Mouse (Mus musculus) cerebellum, adult 2 months (tissue): Measurements from ENCODE around the gene Smim7. TPM values are rescaled to one million over a fixed set of nuclear protein-coding genes. Genes with fewer than 3 reads are reported as not detected.

Experiments
- DNase-seq, 2 experiments: peaks; one replicate each; pipeline ENCODE4 v3.0.0; 2021
- H3K27ac ChIP-seq: fragments of 200-500 bp; 2 replicates; pipeline ENCODE4 v1.5.1; 2012; ENCODE audit warnings: low read length, control low read depth, inconsistent platforms; ENCODE audit not compliant: insufficient read depth
- H3K27me3 ChIP-seq: fragments of 200-500 bp; 2 replicates; pipeline ENCODE4 v1.6.1; 2012; ENCODE audit warnings: inconsistent platforms, mild to moderate bottlenecking, low read length, moderate library complexity; ENCODE audit not compliant: control insufficient read depth, insufficient read depth
- H3K4me1 ChIP-seq: fragments of 200-500 bp; 2 replicates; pipeline ENCODE4 v1.6.1; 2011; ENCODE audit warnings: low read length; ENCODE audit not compliant: control insufficient read depth, insufficient read depth
- H3K4me3 ChIP-seq: fragments of 200-500 bp; replicated peaks from 2 replicates; pipeline ENCODE3; 2011; ENCODE audit warnings: mild to moderate bottlenecking, low read depth, low read length, control low read depth; ENCODE audit not compliant: insufficient read depth
- CTCF ChIP-seq: fragments of 200-500 bp; IDR thresholded peaks from 2 replicates; pipeline ENCODE4 v1.5.1; 2011; ENCODE audit warnings: low read depth, mild to moderate bottlenecking, control low read depth, low read length, moderate library complexity, borderline replicate concordance; ENCODE audit not compliant: insufficient read depth
- POLR2A ChIP-seq: fragments of 200-500 bp; IDR thresholded peaks from 2 replicates; pipeline ENCODE4 v1.6.1; 2011; ENCODE audit warnings: low read length, control low read depth, borderline replicate concordance; ENCODE audit not compliant: insufficient read depth
- WGBS: fragments of 180-500 bp; shearing (Covaris S2); methylation state at CpG from one replicate; pipeline ENCODE4 v1.1.7; 2018; 5-methylcytosine and 5-hydroxymethylcytosine counted together
- polyA plus RNA-seq: library from polyadenylated mRNA; depleted of rRNA; stranded (reverse); fragments of >200 nt; gene quantifications from 2 replicates; pipeline ENCODE4 v1.2.3, GENCODE M21; 2012; rRNA removed

The Smim7 gene
- polyA plus RNA-seq, 1 experiment: 72.3 TPM

DNA sequence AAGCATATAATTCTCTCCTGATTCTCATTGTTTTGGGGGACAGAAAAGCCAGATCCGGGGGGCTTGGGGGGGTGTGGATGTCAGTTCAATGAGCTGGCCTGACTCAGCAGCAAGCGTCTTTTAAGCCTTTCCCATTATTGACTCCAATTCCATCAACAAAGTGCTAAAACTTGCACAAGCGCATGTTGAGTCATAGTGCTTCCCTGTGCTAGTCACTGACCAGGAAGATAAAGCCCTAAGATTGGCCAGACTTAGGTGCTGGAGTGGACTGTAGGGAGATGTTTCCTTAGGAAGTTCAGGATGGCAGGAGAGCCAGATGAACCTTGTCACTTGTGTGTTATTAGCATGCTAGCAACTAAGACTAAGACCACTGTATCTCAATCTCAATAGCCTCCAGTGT is 36.0 kb downstream of the Smim7 start:
- no peaks in the 10 kb centered on the region for H3K27me3 ChIP-seq
- H3K4me1 ChIP-seq: peaks cover 20% of the 10 kb centered on the region; the same call in 1 of the 2 replicates
- DNase-seq: no peak
- no peak for TF ChIP-seq CTCF
- no peak for TF ChIP-seq POLR2A
- H3K4me3 ChIP-seq: no peak overlapping the region
- H3K27ac ChIP-seq: no peak overlapping the region
- WGBS: 97% methylated on average over 3 of the region's 3 CpGs

DNA sequence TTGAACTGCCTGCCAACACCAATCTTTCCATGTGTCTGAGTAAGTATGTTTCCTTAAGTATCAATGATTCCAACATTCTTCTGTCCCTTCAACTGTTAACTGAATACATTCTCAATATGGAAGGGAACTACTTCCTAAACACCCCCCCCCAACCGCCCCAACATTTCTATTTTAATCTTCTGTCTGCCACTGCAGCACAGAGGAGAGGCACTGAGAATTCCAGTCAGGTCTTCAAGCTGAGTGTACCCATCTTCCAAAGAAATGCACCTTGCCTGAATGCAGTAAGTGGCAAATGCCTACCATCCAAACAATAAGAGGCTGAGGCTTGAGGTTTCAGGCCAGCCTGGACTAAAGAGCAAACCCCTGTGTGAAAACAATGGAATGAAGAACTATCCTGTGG is 38.8 kb downstream of the Smim7 start:
- no peak overlapping the region for H3K27ac ChIP-seq
- DNase-seq: no peak
- TF ChIP-seq CTCF (no peak), POLR2A (no peak)
- no peak overlapping the region for H3K4me3 ChIP-seq
- WGBS: 100% methylated on average over 1 of the region's 1 CpGs
- H3K4me1 ChIP-seq: peaks cover 16% of the 10 kb centered on the region
- no peaks in the 10 kb centered on the region for H3K27me3 ChIP-seq

DNA sequence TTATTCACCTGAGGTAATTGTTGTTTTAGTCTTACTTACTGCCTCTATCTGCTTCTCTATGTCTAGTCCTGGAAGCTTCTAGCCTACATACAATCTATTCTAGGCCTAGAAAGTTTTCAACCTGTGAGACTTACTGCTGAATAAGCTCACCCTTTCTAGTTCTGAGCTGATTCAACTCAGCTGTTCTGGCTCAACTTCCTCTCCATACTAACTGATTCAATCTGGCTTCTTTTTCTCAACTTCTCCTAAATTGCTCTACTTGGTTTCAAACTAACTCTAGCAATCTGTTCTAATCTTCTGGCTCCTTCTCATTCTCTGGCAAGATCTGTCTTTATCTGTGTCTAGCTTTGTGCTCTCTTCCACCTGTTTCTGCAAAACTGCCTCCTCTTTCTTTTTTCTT is 49.0 kb downstream of the Smim7 start:
- TF ChIP-seq POLR2A (no peak), CTCF (no peak)
- Histone ChIP-seq H3K27me3 (no peaks in the 10 kb centered on the region), H3K4me3 (no peak overlapping the region), H3K4me1 (no peaks in the 10 kb centered on the region; the same call in 1 of the 2 replicates), H3K27ac (no peak overlapping the region)
- DNase-seq: no peak

DNA sequence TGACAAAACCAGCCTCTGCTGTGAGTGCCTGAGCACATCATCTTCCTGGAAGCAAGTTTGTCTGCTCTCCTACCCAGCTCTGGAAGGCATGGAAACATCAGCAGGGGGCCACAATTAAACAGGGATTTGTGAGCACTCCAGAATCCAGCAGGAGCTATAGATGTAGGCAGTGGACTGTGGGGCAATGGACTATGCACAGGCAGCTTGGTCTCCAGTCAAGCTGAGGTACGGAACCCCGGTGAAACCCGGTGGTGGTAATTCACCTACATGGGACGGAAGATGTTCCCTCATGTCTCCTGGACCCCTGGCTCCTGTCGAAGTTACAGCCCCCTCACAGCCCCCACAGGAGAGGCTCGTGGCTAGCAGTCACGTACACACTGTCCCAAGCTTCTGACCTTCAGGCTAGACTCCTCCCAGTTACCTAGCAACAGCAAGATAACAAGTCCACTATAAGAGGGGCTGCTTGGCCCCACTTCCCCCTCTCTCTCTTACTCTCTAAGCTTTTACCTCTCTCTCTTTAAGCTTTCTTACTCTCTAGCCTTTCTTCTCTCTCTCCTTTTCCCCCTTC is 53.4 kb downstream of the Smim7 start:
- H3K27me3 ChIP-seq: no peaks in the 10 kb centered on the region
- TF ChIP-seq POLR2A (no peak), CTCF (no peak)
- H3K4me3 ChIP-seq: no peak overlapping the region
- no peak for DNase-seq
- H3K27ac ChIP-seq: no peak overlapping the region
- WGBS: 79% methylated on average over 7 of the region's 7 CpGs
- H3K4me1 ChIP-seq: peaks cover 10% of the 10 kb centered on the region

Other genes with a start within 250 kb of the Smim7 start
- gene Eps15l1, start 149.6 kb downstream of the Smim7 start, polyA plus RNA-seq: 74.4 and 77.9 TPM in 2 replicates
- gene Calr3, start 127.2 kb downstream of the Smim7 start, polyA plus RNA-seq: 3.0 and 4.4 TPM in 2 replicates
- gene 1700030K09Rik, start 127.2 kb downstream of the Smim7 start, polyA plus RNA-seq: 8.5 and 10.4 TPM in 2 replicates
- 54.5 and 65.5 TPM in 2 replicates for gene Cherp, start 95.9 kb downstream of the Smim7 start, polyA plus RNA-seq
- gene Slc35e1, start 78.5 kb downstream of the Smim7 start, polyA plus RNA-seq: 40.1 and 41.1 TPM in 2 replicates
- gene Med26, start 22.8 kb downstream of the Smim7 start, polyA plus RNA-seq: 9.6 and 10.3 TPM in 2 replicates
- 107 and 111 TPM in 2 replicates for gene Tmem38a, start 967 bp upstream of the Smim7 start, polyA plus RNA-seq
- 21.2 and 21.6 TPM in 2 replicates for gene Nwd1, start 75.6 kb upstream of the Smim7 start, polyA plus RNA-seq
- 101 and 102 TPM in 2 replicates for gene Sin3b, start 152.2 kb upstream of the Smim7 start, polyA plus RNA-seq
- 0.57 and 0.65 TPM in 2 replicates for gene F2rl3, start 190.8 kb upstream of the Smim7 start, polyA plus RNA-seq